In genomic region chr7:4613740-4614403, GRCm38 (mm10) we compare ENCODE assay signal across 15 mouse cellular contexts. TPM values are rescaled to one million over a fixed set of nuclear protein-coding genes. Genes with fewer than 3 reads are reported as not detected.
A peak's percentile ranks its signal among the peaks of the same experiment; 100 is the strongest.
DNase-seq lines count a peak whose midpoint lies in the region; ATAC-seq lines count a peak whose summit lies in the region.
"Had no signal": no experiment of that assay in that cellular context is flagged by ENCODE, and none has a peak within 500 bp of the region (broad histone marks: within the 10 kb centered on the region; RNA-seq: fewer than 3 reads in every experiment).

No protein-coding gene starts in this region.

- no peak overlapping the region for H3K27ac ChIP-seq in hindbrain, embryonic 10.5 days
- no peak overlapping the region for H3K27ac ChIP-seq in hindbrain, embryonic 12.5 days
- peak overlapping the region; percentile 83 for H3K27ac ChIP-seq in liver, embryonic 11.5 days (ENCODE audit: low read depth, low read length)
- H3K27ac ChIP-seq: heart, embryonic 10.5 days; hindbrain, postnatal 0 days; limb, embryonic 15.5 days; neural tube, embryonic 12.5 days had no signal

- no peak for ATAC-seq in hindbrain, embryonic 12.5 days (ENCODE audit: low FRiP score)
- peak; percentile 91 for ATAC-seq in liver, embryonic 11.5 days (replicated peaks; ENCODE audit: low FRiP score)
- ATAC-seq: hindbrain, postnatal 0 days had no signal

- H3K27me3 ChIP-seq in hindbrain, embryonic 10.5 days (ENCODE audit: insufficient read depth, poor library complexity, severe bottlenecking): no peaks in the 10 kb centered on the region
- no peaks in the 10 kb centered on the region for H3K27me3 ChIP-seq in hindbrain, embryonic 12.5 days
- no peaks in the 10 kb centered on the region for H3K27me3 ChIP-seq in liver, embryonic 11.5 days (replicated peaks; ENCODE audit: control insufficient read depth, insufficient read depth, low read length)
- H3K27me3 ChIP-seq: limb, embryonic 15.5 days; neural tube, embryonic 12.5 days had no signal

- H3K4me3 ChIP-seq in hindbrain, embryonic 10.5 days: no peak overlapping the region
- H3K4me3 ChIP-seq in hindbrain, embryonic 12.5 days: no peak overlapping the region
- no peak overlapping the region for H3K4me3 ChIP-seq in liver, embryonic 11.5 days (ENCODE audit: low read depth, low read length)
- H3K4me3 ChIP-seq: heart, embryonic 10.5 days; limb, embryonic 15.5 days; neural tube, embryonic 12.5 days had no signal

- H3K4me1 ChIP-seq in hindbrain, embryonic 10.5 days (replicated peaks): no peaks in the 10 kb centered on the region
- H3K4me1 ChIP-seq in hindbrain, embryonic 12.5 days: no peaks in the 10 kb centered on the region
- H3K4me1 ChIP-seq in liver, embryonic 11.5 days (replicated peaks; ENCODE audit: control insufficient read depth, insufficient read depth, low read length): no peaks in the 10 kb centered on the region
- H3K4me1 ChIP-seq: heart, embryonic 10.5 days; limb, embryonic 15.5 days; neural tube, embryonic 12.5 days had no signal

- intact Hi-C loops in heart, postnatal 10 days (cut with DNase I): no loop called here

- no peaks in the 10 kb centered on the region for H3K36me3 ChIP-seq in hindbrain, embryonic 10.5 days
- no peaks in the 10 kb centered on the region for H3K36me3 ChIP-seq in hindbrain, embryonic 12.5 days
- H3K36me3 ChIP-seq in liver, embryonic 11.5 days (ENCODE audit: control insufficient read depth, insufficient read depth, low read length): no peaks in the 10 kb centered on the region
- H3K36me3 ChIP-seq: heart, embryonic 10.5 days; limb, embryonic 15.5 days; neural tube, embryonic 12.5 days had no signal

- 0 out of 2 replicates have a peak, but pooled peaks cover 2% of the 10 kb centered on the region for H3K9me3 ChIP-seq in hindbrain, embryonic 10.5 days
- no peaks in the 10 kb centered on the region for H3K9me3 ChIP-seq in hindbrain, embryonic 12.5 days (replicated peaks)
- H3K9me3 ChIP-seq in liver, embryonic 11.5 days (ENCODE audit: control insufficient read depth, low read length): no peaks in the 10 kb centered on the region
- H3K9me3 ChIP-seq: heart, embryonic 10.5 days; limb, embryonic 15.5 days; neural tube, embryonic 12.5 days had no signal

- 79% methylated on average over 14 of the region's 14 CpGs for WGBS in hindbrain, embryonic 10.5 days
- 63% methylated on average over 14 of the region's 14 CpGs for WGBS in hindbrain, embryonic 12.5 days
- 50% methylated on average over 14 of the region's 14 CpGs for WGBS in liver, embryonic 11.5 days

- H3K4me2 ChIP-seq in hindbrain, embryonic 12.5 days (replicated peaks): no peak overlapping the region
- peak overlapping the region; percentile 52 for H3K4me2 ChIP-seq in liver, embryonic 11.5 days
- H3K4me2 ChIP-seq: limb, embryonic 15.5 days; neural tube, embryonic 12.5 days had no signal

- H3K9ac ChIP-seq in hindbrain, embryonic 12.5 days: no peak overlapping the region
- H3K9ac ChIP-seq in liver, embryonic 11.5 days (ENCODE audit: low read depth, low read length): no peak overlapping the region; the same call in 1 of the 2 replicates
- H3K9ac ChIP-seq: limb, embryonic 15.5 days; neural tube, embryonic 12.5 days had no signal

- DNase-seq in hindbrain, embryonic 10.5 days (ENCODE audit: low spot score): peak; percentile 10
- peak; percentile 37 for DNase-seq in thymus, postnatal 14 days
- DNase-seq in thymus, postnatal 36 days: no peak
- DNase-seq in liver, embryonic 11.5 days (ENCODE audit: low spot score): peak; percentile 36
- peak; percentile 74 for DNase-seq in naive thymus-derived CD4-positive, alpha-beta T cell, adult 2 months (ENCODE audit: low read depth)
- no peak for DNase-seq in heart, postnatal 10 days
- DNase-seq in cerebellum, adult 8-10 months: no peak
- DNase-seq: cerebellum, postnatal 36 days; layer of hippocampus, postnatal 36 days; right cerebral cortex, postnatal 14 days had no signal

RNA-seq across cellular contexts. Expression of gene Ptprh, which starts 10.0 kb away (rescaled TPM):
- not detected in 2 replicates for polyA plus RNA-seq in hindbrain, embryonic 10.5 days (2016; fragmentation: Nextera tagmentation; extraction: Ambion mirVana)
- polyA plus RNA-seq in hindbrain, embryonic 12.5 days (2016; fragmentation: Nextera tagmentation; extraction: Ambion mirVana): 0.13 and 0.40 TPM in 2 replicates
- not detected in 2 replicates for polyA plus RNA-seq in liver, embryonic 11.5 days (2014; fragmentation: Nextera tagmentation; extraction: Ambion mirVana)
- total RNA-seq in heart, postnatal 10 days (2021): not detected
- polyA plus RNA-seq: heart, embryonic 10.5 days; limb, embryonic 15.5 days; neural tube, embryonic 12.5 days had no signal

RNA-seq across cellular contexts. Expression of gene Tmem86b, which starts 17.4 kb away (rescaled TPM):
- polyA plus RNA-seq in hindbrain, embryonic 10.5 days (2016; fragmentation: Nextera tagmentation; extraction: Ambion mirVana): 2.1 and 2.2 TPM in 2 replicates
- polyA plus RNA-seq in hindbrain, embryonic 12.5 days (2016; fragmentation: Nextera tagmentation; extraction: Ambion mirVana): 3.2 and 3.5 TPM in 2 replicates
- 12.9 and 18.0 TPM in 2 replicates for polyA plus RNA-seq in liver, embryonic 11.5 days (2014; fragmentation: Nextera tagmentation; extraction: Ambion mirVana)
- total RNA-seq in heart, postnatal 10 days (2021): 1 to 10 TPM; 6.2 to 6.6 TPM

RNA-seq across cellular contexts. Expression of gene Ppp6r1, which starts 44.9 kb away (rescaled TPM):
- polyA plus RNA-seq in hindbrain, embryonic 10.5 days (2016; fragmentation: Nextera tagmentation; extraction: Ambion mirVana): 9.4 and 11.5 TPM in 2 replicates
- 15.0 and 17.1 TPM in 2 replicates for polyA plus RNA-seq in hindbrain, embryonic 12.5 days (2016; fragmentation: Nextera tagmentation; extraction: Ambion mirVana)
- polyA plus RNA-seq in liver, embryonic 11.5 days (2014; fragmentation: Nextera tagmentation; extraction: Ambion mirVana): 5.6 and 6.6 TPM in 2 replicates
- 10 to 100 TPM; 77.3 to 80.7 TPM for total RNA-seq in heart, postnatal 10 days (2021)

Comparison
In these comparisons a context has a peak if more than half of its experiments do, and no peak if none do; other contexts are left out.
1. DNase-seq: peak in hindbrain, embryonic 10.5 days (single experiment), thymus, postnatal 14 days (single experiment), liver, embryonic 11.5 days (single experiment) and naive thymus-derived CD4-positive, alpha-beta T cell, adult 2 months (single experiment); none in thymus, postnatal 36 days (0 of 2), heart, postnatal 10 days (0 of 2) and cerebellum, adult 8-10 months (single experiment).